Mouse (Mus musculus): ENCODE results near the gene Galnt14. TPM values are rescaled to one million over a fixed set of nuclear protein-coding genes. Genes with fewer than 3 reads are reported as not detected.

The Galnt14 gene
- total RNA-seq, 4 experiments from 2014 or later, result 21.5 to 29.1 (median 24.0) TPM

DNA sequence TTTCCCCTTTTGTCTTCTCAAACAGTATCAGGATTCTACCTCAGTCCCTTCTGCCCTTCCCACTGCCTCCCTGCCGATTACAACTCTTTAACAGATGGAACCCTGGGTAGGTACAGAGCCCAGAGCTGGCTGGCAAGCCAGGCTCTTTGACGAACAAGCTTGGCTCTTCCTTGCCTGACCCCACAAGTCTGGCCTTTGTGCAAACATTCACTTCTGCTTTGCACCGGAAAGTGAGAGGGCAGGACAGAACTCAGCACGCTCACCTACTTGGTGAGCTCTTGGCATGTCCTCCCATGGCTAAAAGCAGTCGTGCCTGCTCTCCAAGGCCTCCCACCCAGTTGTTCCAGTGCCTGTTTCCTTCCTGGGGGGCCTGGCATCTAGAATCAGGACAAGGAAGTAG is 137.4 kb downstream of the Galnt14 start:
- no peak for DNase-seq (ENCODE audit: low spot score in 2 of 2)

DNA sequence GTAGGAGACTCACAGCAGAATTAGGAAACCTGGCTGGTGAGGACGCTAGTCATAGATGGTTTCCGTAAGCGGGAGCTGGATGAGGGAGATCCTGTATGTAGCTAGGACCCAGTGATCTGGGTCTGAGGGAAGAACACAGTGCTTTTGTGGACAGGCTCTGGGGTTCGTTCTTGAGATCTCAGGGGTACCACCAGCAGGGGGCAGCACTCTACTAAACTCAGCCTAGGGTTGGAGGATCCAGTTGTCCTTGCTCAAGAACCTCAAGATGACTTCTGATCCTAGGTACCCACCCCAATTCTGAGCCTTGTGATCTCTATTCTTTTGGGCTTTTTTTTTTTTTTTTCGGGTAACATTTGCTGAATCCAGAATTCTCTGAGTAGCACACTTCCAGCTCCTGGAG is 137.8 kb downstream of the Galnt14 start:
- DNase-seq (ENCODE audit: low spot score in 2 of 2), result peak; percentile 31 to 67

DNA sequence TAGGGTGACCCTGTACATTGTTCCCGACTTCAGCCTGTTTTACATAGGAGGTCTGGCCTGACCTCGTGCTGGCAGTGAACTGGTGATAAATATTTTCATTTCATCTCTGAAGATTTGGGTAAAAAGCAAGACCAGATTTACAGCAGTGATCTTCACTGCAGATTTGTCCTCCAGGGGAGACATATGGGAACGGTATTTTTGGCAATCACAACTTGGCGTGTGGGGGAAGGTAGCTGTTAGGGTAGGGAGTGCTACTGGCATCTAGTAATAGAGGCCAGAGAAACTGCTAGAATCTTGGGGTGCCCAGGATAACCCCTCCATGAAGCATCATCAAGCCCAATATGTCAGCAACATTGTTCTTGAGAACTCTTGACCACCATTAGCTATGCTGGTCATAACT is 138.3 kb downstream of the Galnt14 start:
- peak in 1 of 2 experiments; percentile 31 for DNase-seq (ENCODE audit: low spot score in 2 of 2)

DNA sequence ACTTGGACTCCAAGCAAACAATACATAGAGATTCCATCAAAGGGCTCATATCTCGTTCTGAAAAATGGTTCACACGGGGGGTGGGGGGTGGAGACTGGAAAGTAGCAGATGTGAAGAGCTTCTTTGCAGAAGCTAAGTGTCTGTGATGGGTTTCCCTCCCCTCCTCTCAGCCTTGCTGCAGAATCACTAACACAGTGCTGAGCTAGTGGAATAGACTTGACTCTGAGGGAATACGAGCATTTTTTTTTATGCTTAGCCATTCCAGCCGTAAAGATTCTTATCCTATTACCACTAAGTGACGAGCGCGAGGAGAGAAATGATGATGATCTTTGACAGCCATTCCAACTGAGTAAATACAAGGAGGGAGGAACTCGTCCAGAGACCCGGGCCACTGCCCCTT is 142.0 kb downstream of the Galnt14 start:
- DNase-seq (ENCODE audit: low spot score in 2 of 2), result no peak

DNA sequence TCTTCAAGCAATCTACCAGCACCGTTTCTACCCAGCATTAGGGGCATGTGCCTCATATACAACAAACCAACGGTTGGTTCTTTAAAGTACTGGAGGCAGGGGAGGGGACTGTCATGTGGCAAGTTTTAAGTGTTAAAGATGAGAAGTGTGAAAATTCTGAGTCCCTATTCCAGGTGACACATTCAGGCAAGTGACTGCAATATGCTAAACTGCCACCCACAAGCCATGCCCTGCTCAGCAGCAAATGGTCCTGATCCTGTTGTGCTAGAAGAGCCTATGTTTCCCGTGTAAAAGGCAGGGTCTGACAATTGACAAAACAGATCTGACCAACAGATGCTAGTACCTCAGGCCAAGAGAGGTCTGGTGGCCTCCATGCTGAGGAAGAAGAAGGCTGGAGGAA is 149.1 kb downstream of the Galnt14 start:
- DNase-seq (ENCODE audit: low spot score in 2 of 2), result no peak

DNA sequence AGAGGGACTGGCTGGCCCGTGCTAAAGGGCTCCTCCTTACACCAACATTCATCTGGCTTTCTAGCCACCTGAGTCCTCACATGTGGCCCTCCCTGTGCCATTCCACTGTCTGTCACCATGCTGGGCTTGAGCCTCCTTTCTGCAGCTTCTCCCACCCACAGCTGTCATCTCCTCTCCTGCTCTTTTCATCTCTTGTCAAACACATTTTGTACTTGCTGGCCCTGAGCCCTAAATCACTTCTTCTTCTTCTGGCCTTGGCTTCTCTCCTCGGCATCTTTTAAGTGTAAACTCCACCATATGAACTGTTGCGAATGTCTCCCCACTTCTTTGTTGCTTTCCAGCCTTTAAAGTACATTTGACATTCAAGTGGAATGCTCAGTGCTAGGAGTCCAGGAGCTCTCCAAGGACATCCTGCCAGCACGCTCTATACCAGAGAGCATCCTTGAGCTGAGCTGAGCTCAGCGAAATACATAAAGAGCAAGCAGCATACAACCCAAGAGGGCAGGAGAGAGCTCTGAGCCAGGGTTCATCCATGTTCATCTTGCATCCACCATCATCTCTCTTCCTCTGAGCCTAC is 150.0 kb downstream of the Galnt14 start:
- no peak for DNase-seq (ENCODE audit: low spot score in 2 of 2)

DNA sequence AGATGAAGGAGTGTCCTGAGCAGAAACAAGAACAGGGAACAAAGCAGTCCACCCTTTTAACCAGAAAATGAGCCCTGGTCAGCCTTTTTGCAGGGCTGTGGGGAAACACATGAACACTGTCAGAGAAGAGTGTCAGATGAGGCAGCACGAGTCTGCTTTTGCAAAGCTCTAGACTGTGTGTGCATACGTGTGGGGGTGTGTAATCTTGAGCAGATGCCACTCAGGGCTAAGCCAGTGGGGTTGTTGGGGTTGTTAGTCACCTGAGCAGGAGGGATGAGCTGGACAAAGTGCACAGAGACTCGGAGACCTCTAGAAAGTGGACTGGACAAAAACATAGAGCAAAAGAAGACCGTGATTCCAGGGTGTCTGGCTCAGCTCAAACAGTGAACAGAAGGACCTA is 150.8 kb downstream of the Galnt14 start:
- DNase-seq (ENCODE audit: low spot score in 2 of 2), result no peak

DNA sequence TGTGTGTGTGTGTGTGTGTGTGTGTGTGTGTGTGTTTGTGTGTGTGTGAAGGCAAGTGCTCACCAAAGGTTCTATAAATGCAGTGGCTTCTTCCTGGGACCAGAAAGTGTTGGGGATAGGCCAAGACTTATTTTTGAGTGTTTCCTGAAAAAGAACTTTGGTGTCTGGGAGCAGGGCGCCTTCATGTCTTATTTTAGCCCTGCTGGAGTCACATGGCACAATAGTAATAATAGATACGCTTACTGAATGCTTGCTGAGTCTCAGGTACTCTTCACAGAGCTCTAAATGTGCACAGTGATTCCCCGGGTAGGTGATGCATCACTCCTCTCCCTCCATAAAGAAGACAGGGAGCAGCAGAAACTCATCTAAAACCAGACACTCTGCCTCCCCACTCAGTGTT is 153.2 kb downstream of the Galnt14 start:
- DNase-seq (ENCODE audit: low spot score in 2 of 2), result no peak

DNA sequence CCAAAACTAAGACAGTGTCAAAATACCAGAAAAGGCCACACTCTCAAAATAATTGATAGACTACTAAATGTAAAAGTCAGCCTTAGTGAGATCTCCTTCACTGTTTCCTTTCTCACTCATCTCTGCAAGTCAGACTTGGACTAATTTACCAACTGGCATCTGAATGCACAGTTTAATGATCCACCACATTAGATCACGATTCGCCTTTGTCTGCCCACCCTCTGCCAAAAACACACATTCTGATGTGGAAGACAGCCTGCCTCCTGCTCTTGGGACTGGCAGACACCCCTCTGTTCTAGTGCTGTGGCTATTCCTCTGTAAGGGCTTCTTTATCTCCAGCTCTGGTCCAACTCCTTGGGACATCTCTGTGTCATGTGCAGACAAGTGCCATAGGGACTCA is 153.8 kb downstream of the Galnt14 start:
- no peak for DNase-seq (ENCODE audit: low spot score in 2 of 2)

DNA sequence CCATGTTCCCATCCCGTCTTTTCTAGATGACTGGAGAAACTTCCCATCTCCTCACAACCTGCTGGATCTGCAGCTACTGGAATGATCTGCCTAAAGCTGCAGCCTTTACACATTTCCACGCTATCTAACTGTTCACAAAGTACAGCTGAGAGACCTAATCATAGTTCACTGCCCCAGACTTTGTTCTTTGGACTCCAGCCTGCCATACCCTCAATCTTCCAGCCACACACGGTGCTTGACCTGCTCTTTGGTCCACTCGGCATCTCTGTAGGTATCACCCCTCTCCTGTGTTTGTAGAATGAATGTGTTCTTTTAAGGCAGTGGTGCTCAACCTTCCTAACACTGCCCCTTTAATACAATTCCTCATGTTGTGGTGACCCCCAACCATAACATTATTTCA is 155.6 kb downstream of the Galnt14 start:
- DNase-seq (ENCODE audit: low spot score in 2 of 2), result no peak

DNA sequence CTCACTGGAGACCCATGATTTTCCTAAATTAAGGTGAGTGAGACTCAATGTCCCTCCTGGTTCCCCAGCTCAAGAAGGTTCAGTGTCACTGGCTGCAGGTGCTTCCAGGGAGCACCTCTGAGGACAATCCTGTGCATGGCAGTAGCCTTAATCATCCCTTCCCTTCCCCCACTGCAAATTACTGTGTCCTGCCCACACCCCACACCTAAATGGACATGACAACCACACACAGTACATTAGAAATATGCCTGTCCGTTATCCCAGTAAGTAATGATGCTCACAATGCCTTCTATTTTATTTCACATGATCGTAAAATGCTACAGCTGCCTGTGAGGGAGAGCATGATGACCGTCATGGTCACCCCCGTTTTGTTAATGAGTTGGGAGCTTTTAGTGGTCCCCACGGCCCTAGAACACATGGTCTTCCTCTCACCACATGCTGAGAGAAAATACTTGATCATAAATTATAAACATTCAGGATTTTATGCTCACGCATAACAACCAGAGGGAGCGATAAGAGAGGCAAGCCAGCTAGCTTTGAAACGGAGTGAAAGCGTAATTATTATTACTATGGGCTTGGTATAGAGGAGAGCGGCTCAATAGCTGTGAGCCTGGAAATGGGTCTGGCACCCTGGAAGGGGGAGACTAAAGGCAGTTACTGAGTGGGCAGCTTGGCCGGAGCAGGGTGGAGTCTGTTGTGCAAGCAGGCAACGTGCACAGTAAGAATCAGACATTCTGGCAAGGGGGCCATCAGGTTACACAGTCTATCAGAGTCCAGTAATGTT is 161.3 kb downstream of the Galnt14 start:
- no peak for DNase-seq (ENCODE audit: low spot score in 2 of 2)

DNA sequence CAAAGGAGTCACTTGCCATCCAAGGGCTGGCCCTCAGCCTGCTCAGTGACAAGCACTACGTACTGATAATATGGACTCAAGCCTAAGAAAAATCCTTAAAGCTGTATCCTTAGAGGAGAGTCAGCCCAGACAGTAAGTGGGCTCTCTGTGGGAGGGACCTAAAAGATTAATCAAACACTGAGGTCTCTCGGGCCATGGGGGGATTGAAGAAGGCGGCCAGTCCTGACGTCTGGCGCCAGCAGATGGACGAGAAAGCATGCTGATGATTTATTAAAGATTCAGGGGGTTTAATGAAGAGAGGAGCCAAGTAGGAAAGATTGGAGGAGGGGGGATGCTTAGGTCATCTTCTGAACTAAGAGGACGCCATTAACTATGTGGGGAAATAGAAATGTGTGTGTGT is 162.1 kb downstream of the Galnt14 start:
- DNase-seq (ENCODE audit: low spot score in 2 of 2), result no peak

DNA sequence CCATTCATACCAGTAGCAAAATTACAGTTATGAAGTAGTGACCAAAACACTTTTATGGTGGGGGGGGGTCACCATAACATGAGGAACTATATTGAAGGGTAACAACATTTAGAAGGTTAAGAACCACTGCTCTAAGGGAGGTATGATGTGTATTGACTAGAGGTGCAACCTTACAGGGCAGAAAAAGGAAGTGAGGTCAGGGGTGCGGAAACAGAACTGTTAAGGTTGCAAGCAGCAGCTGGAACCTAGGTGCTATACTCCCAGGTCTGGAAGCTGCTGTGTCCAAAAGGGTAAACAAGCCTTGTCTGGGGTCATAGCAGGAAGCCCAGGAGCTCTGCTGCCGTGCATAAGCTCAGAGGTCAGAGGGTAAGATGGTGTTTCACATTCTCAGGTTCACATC is 162.8 kb downstream of the Galnt14 start:
- no peak for DNase-seq (ENCODE audit: low spot score in 2 of 2)

DNA sequence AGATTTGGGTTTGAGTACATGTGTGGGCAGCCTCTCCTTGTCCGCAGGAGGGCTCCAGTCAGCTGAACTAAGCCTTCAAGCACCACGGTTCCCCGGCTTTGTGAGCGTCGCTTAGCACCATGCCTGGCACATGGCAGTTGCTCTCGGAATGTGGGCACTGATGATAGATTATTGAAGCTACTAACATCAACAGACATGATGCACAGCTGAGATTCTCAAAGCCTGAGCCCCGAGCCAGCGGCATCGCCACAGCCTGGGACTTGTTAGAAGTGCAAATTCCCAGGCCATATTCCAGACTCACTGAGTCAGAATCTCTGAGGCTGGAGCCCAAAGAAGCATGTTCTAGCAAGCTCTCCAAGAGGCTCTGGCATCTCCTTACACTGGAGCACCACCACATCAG is 168.3 kb downstream of the Galnt14 start:
- DNase-seq (ENCODE audit: low spot score in 2 of 2), result peak; percentile 31 to 33

DNA sequence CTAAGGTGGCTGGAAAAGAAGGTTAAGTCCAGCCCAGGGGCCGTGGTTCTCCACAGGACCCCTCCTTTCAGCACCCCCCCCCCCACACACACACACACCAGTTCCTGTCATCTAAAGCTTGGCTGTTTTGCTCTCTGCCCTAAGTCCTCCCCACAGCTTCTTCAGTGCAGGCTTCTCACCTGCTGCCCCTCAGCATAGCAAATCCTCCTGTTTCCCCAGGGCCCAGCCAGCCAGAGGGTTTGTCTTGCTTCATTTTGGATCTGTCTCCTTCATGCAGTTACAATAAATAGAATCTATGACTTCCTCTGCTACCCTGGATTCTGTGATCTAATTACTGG is 169.1 kb downstream of the Galnt14 start:
- no peak for DNase-seq (ENCODE audit: low spot score in 2 of 2)

DNA sequence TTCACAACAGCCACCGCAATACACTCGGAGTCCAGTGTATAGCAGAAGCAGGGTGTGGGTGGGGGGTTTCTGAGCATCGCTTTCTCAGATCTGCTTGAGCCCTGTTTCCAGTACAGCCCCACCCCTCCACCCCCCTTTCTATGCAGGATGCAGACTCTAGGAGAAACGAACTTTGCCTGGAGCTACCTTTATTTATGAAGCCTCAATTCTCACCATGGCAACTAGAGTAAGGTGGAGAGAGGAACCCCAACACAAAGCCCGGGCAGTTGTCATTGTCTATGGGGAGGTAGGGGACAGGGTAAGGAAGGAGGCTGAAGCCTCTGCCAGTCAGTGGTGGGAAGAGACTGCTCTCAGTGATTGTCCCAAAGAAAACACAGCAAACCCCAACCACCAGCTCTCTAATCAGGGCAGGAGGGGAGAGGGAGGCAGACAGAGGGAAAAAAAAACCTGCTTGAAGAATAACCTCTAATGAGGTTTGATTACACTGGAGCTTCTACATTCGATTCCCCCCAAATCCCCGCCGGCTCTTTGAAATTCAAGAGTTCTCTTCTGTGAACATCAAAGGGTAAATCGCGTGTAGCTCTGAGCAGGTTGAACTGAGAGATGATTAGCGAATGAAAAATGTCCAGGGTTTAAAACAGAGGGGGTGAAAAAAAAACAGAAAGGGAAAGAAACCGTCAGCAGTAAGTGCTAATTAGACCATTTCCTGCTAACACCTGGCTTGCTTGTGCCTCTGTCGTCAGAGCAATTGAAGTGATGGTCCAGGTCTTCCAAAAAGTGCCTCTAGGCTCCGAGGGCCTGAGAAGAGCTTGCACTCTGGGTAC is 169.6 kb downstream of the Galnt14 start:
- DNase-seq (ENCODE audit: low spot score in 2 of 2), result no peak

DNA sequence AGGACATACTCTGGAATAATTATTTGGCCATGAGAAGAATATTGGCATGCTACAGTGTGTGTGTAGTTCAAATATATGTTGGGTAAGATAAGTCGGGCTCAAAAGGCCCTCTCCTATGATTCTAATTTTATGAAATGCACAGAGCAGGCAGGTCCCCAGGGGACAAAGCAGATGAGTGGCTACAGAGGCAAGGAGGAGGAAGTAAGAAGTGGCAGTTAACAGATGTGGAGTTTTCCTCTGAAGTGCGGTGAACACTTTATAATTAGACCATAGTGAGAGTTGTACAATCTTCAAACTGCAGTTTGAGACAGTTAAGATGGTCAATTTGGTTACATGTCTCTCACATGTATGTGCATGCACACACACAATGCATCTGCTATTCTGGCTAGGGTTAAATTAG is 178.4 kb downstream of the Galnt14 start:
- DNase-seq (ENCODE audit: low spot score in 2 of 2), result no peak

DNA sequence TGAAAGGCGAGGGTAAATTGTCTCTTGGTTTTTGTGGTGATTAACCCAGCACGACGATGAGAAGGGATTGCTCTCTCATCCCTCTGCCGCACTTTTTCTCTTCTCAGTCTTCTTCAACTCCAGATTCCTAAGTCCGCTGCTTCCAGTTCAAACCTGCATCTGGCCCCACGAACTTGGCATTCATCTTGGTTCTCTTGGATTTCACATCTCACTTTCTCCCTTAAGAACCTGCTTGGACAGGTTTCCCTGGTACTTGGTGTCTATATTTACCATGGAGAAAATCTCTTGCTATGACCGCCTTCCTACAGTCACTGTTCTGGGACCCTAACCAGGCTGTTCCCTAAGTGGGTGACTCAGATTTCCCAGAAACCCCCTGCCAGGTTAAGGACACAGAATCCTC is 188.1 kb downstream of the Galnt14 start:
- no peak for DNase-seq (ENCODE audit: low spot score in 2 of 2)

DNA sequence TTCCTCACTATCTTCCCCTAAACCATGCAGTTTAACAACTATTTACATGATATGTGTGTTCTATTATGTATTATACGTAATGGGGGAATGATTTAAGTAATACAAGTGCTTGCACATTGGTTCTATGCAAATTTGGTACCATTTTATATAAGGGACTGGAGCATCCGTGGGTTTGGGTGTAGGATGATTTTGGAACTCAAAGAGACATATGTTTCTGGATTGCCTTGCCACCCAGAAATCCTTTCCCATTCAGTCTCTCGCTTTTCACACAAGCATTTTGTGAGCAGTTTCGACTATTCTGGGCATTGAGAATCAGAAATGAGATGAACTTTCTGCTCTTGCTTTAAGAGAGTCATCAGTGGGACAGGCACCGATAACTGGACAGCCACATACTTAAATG is 190.9 kb downstream of the Galnt14 start:
- no peak for DNase-seq (ENCODE audit: low spot score in 2 of 2)

DNA sequence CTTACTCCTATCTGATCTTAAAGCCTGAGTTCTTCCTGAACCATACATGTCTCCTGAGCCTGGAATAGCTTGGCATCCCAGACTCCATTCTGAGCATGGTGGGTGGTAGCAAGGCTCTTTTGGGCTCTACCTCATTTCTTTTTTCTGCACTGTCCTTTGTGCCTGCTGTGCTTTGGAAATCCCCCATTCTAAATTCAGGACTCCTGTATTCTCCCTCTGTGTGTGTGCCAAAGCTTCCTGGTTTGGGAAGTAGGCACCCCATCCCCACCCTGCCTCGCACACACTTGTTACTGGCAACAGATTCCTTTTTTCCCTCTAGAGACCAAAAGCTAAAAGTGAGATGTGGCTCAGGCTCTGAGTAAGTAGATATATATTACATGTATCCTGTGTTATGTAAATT is 191.9 kb downstream of the Galnt14 start:
- DNase-seq (ENCODE audit: low spot score in 2 of 2), result peak in 1 of 2 experiments; percentile 17

DNA sequence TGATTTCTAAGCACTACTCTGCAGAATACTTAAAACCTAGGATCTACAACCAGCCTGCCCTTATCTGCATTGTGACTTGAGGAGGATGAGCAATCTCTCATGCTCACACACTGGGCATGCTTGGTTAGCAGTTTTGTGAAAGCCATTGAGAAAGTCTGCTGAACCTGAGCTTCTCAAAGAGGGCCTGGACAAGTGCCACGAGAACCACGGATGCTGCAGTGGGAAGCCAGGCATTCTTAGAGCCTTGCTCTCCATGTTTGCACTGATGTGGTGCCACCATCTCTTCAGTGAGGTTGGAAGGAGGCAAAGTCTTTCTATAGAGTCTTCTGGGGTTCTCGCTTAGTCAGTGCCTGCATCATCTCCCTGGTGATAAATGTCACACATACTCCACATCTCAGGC is 194.7 kb downstream of the Galnt14 start:
- no peak for DNase-seq (ENCODE audit: low spot score in 2 of 2)

DNA sequence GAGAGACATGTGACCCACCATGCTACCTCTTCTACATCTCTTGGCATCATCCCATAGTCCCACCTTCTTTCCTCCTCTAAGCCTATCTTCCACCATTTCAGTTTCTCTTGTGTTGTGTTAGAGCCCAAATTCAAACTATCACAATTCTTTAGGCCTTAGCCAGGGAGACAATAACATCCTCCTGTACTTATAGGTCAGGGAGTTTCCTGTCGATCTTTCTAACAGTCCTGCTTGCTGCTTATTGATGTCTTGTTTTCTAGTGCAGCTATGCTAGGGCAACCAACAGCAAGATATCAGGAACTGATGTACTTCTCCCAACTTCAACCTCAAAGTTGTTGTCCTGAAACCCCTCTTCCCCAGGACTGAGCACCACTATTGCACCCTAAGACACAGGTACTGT is 195.4 kb downstream of the Galnt14 start:
- no peak for DNase-seq (ENCODE audit: low spot score in 2 of 2)

DNA sequence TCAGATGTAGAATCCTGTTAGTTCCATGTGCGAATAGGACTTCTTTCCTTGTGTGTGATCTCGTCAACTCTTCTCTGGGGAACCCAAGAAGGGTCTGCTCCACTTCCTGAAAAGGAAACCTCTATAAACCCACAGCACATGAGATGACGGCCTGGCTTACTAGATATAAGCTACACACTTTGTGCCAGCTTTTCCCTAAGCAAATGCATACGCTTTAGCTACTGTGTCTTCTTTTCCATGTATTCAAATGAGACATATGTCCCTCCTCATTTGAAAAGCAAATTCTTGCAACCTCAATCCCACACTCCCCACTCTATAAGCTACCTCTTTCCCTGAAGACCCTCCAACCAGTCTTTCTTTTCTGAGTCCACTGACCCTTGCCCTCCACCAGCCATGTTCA is 196.0 kb downstream of the Galnt14 start:
- no peak for DNase-seq (ENCODE audit: low spot score in 2 of 2)

All from layer of hippocampus, adult 8-10 months (tissue).